Mouse (Mus musculus): Measurements from ENCODE around the gene Bmt2. TPM values are rescaled to one million over a fixed set of nuclear protein-coding genes. Genes with fewer than 3 reads are reported as not detected.

Bmt2 gene
- polyA plus RNA-seq, 1 experiment: 21.0 TPM

DNA sequence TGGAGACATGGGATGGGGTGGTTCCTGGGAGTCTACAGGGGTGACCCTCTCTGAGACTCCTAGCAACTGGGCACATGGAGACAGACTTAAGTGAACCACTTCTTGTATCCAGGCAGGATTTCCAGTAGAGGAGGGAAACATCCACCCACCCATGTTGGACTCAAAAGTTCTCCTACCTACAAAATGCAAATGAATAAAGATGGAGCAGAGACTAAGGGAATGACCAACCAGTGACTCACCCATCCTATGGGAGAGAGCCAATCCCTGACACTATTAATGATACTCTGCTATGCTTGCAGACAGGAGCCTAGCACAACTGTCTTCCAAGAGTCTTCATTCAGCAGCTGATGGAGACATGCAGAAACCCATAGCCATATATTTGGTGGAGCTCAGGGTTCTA lies 29.5 kb downstream of the Bmt2 start:
- no peak overlapping the region for H3K27ac ChIP-seq (ENCODE audit: insufficient read depth, low read length)
- no peak overlapping the region for H3K4me3 ChIP-seq (ENCODE audit: low read depth, low read length)
- no peaks in the 10 kb centered on the region for H3K36me3 ChIP-seq (ENCODE audit: control insufficient read depth, insufficient read depth, low read length, poor library complexity, severe bottlenecking)
- H3K27me3 ChIP-seq (ENCODE audit: control insufficient read depth, insufficient read depth, low read length, poor library complexity, severe bottlenecking): no peaks in the 10 kb centered on the region
- TF ChIP-seq EP300 (IDR thresholded peaks at IDR 0.05; ENCODE audit: insufficient read depth, low read depth, low read length): no peak
- TF ChIP-seq CTCF (IDR thresholded peaks at IDR 0.05; ENCODE audit: low read depth, low read length): no peak
- TF ChIP-seq POLR2A (IDR thresholded peaks at IDR 0.05; ENCODE audit: insufficient read depth, low read length): no peak
- H3K4me1 ChIP-seq (ENCODE audit: control insufficient read depth, insufficient read depth, low read length): no peaks in the 10 kb centered on the region
- H3K9ac ChIP-seq (ENCODE audit: low read depth, poor library complexity, severe bottlenecking): no peak overlapping the region
- no peaks in the 10 kb centered on the region for H3K9me3 ChIP-seq (replicated peaks; ENCODE audit: control insufficient read depth, insufficient read depth, low read length, poor library complexity, severe bottlenecking)

DNA sequence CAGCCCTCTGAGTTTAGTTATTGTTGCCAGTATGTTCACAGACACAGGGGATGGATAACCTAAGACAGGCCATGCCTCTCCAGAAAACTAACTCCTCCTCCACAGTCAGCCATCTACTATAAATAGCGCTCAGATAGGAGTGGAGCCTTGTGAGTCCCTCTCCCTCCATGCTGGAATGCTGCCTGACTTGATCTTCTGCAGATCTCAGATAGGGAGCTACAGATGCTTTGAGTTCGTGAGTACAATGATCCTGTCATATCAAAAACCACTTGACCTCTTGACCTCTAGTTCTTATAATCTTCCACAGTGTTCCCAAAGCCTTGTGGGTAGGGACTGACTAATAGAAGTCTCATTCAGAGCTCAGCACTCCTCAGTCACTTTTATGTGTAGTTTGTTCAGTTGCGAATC lies 41.2 kb downstream of the Bmt2 start:
- Histone ChIP-seq H3K9me3 (replicated peaks; ENCODE audit: control insufficient read depth, insufficient read depth, low read length, poor library complexity, severe bottlenecking) (no peaks in the 10 kb centered on the region), H3K9ac (ENCODE audit: low read depth, poor library complexity, severe bottlenecking) (no peak overlapping the region), H3K4me1 (ENCODE audit: control insufficient read depth, insufficient read depth, low read length) (no peaks in the 10 kb centered on the region), H3K27ac (ENCODE audit: insufficient read depth, low read length) (no peak overlapping the region), H3K4me3 (ENCODE audit: low read depth, low read length) (no peak overlapping the region), H3K36me3 (ENCODE audit: control insufficient read depth, insufficient read depth, low read length, poor library complexity, severe bottlenecking) (no peaks in the 10 kb centered on the region; the same call in 1 of the 2 replicates), H3K27me3 (ENCODE audit: control insufficient read depth, insufficient read depth, low read length, poor library complexity, severe bottlenecking) (no peaks in the 10 kb centered on the region)
- TF ChIP-seq EP300 (IDR thresholded peaks at IDR 0.05; ENCODE audit: insufficient read depth, low read depth, low read length): no peak
- no peak for TF ChIP-seq POLR2A (IDR thresholded peaks at IDR 0.05; ENCODE audit: insufficient read depth, low read length)
- TF ChIP-seq CTCF (IDR thresholded peaks at IDR 0.05; ENCODE audit: low read depth, low read length): no peak

DNA sequence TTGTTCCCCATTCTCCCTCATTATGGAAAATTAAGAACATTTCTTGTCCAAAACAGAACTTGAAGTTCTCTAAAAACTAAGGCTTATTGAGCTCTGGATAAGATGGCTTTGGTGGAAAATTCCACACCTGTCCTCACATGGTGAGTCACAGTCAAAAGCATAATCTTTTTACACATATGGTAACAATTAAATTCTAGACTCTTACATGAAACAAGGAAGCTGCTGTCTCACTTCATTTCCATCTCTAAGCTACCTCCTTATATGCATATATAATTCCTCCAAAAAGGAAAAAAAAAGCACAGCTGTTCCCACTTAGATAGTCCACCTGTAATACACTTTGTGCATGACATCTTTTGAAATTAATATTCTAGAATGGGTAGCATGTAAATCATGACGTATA lies 45.2 kb downstream of the Bmt2 start:
- H3K9me3 ChIP-seq (replicated peaks; ENCODE audit: control insufficient read depth, insufficient read depth, low read length, poor library complexity, severe bottlenecking): no peaks in the 10 kb centered on the region
- H3K27ac ChIP-seq (ENCODE audit: insufficient read depth, low read length): no peak overlapping the region
- no peaks in the 10 kb centered on the region for H3K27me3 ChIP-seq (ENCODE audit: control insufficient read depth, insufficient read depth, low read length, poor library complexity, severe bottlenecking)
- H3K4me3 ChIP-seq (ENCODE audit: low read depth, low read length): no peak overlapping the region
- no peak overlapping the region for H3K9ac ChIP-seq (ENCODE audit: low read depth, poor library complexity, severe bottlenecking)
- H3K36me3 ChIP-seq (ENCODE audit: control insufficient read depth, insufficient read depth, low read length, poor library complexity, severe bottlenecking): no peaks in the 10 kb centered on the region
- no peaks in the 10 kb centered on the region for H3K4me1 ChIP-seq (ENCODE audit: control insufficient read depth, insufficient read depth, low read length)
- TF ChIP-seq EP300 (IDR thresholded peaks at IDR 0.05; ENCODE audit: insufficient read depth, low read depth, low read length) (no peak), CTCF (IDR thresholded peaks at IDR 0.05; ENCODE audit: low read depth, low read length) (no peak), POLR2A (IDR thresholded peaks at IDR 0.05; ENCODE audit: insufficient read depth, low read length) (no peak)

DNA sequence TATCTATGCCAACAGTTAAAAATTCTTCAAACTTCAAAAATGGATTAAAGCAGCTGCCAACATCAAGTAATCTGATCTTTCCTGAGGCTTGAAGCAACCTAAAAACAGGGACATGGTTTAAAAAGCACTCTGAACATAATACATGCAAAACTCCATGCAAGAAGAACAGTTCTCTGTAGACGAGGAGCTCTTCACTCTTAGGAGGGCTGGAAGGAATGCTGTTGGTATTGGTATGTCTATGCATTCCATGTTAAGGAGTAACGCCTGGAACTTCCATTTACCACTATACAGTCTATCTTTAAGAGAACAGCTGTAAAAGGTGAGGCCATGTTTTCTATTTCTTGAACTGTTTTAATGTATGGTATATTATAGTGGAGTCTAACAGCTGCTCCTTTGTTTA lies 47.2 kb downstream of the Bmt2 start:
- Histone ChIP-seq H3K4me1 (ENCODE audit: control insufficient read depth, insufficient read depth, low read length) (no peaks in the 10 kb centered on the region), H3K27me3 (ENCODE audit: control insufficient read depth, insufficient read depth, low read length, poor library complexity, severe bottlenecking) (no peaks in the 10 kb centered on the region), H3K4me3 (ENCODE audit: low read depth, low read length) (no peak overlapping the region), H3K9me3 (replicated peaks; ENCODE audit: control insufficient read depth, insufficient read depth, low read length, poor library complexity, severe bottlenecking) (no peaks in the 10 kb centered on the region), H3K36me3 (ENCODE audit: control insufficient read depth, insufficient read depth, low read length, poor library complexity, severe bottlenecking) (no peaks in the 10 kb centered on the region), H3K27ac (ENCODE audit: insufficient read depth, low read length) (no peak overlapping the region), H3K9ac (ENCODE audit: low read depth, poor library complexity, severe bottlenecking) (no peak overlapping the region)
- TF ChIP-seq POLR2A (IDR thresholded peaks at IDR 0.05; ENCODE audit: insufficient read depth, low read length) (no peak), EP300 (IDR thresholded peaks at IDR 0.05; ENCODE audit: insufficient read depth, low read depth, low read length) (no peak), CTCF (IDR thresholded peaks at IDR 0.05; ENCODE audit: low read depth, low read length) (no peak)

DNA sequence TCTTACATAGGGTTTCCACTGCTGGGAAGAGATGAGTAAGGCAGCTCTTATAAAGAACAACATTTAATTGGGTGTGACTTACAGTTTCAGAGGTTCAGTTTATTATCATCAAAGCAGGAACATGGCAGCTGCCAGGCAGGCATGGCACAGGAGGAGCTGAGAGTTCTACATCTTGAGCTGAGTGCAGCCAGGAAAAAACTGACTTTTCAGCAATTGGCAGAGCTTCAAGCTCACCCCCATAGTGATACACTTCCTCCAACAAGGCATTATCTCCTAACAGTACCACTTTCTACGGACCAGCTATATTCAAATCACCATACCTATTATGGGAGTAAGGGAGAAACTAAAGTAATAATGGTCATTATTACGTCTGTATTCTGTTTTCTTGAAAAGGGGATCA lies 58.1 kb downstream of the Bmt2 start:
- Histone ChIP-seq H3K36me3 (ENCODE audit: control insufficient read depth, insufficient read depth, low read length, poor library complexity, severe bottlenecking) (no peaks in the 10 kb centered on the region), H3K27ac (ENCODE audit: insufficient read depth, low read length) (no peak overlapping the region), H3K4me1 (ENCODE audit: control insufficient read depth, insufficient read depth, low read length) (no peaks in the 10 kb centered on the region), H3K4me3 (ENCODE audit: low read depth, low read length) (no peak overlapping the region), H3K27me3 (ENCODE audit: control insufficient read depth, insufficient read depth, low read length, poor library complexity, severe bottlenecking) (no peaks in the 10 kb centered on the region), H3K9me3 (replicated peaks; ENCODE audit: control insufficient read depth, insufficient read depth, low read length, poor library complexity, severe bottlenecking) (no peaks in the 10 kb centered on the region), H3K9ac (ENCODE audit: low read depth, poor library complexity, severe bottlenecking) (no peak overlapping the region)
- TF ChIP-seq POLR2A (IDR thresholded peaks at IDR 0.05; ENCODE audit: insufficient read depth, low read length): no peak
- TF ChIP-seq CTCF (IDR thresholded peaks at IDR 0.05; ENCODE audit: low read depth, low read length): no peak
- no peak for TF ChIP-seq EP300 (IDR thresholded peaks at IDR 0.05; ENCODE audit: insufficient read depth, low read depth, low read length)

DNA sequence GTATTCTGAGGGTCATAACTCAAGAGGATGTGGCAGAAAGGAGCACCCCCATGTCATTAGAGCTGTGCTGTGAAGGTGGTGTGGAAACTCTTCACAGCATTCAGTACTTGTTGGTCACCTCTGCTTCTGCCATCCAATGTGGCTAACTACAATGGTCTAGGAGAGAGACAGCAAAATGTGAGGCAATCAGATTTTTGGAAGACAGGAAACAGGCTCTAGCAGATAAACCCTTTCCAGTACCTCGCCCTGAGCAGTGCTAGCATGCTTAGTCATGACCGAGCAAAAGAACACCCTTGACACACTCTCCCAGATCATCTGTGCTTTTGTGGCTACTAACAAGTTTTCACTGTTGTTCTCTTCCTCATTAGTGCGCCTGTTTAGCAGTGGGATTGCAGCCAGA lies 60.7 kb downstream of the Bmt2 start:
- no peaks in the 10 kb centered on the region for H3K9me3 ChIP-seq (replicated peaks; ENCODE audit: control insufficient read depth, insufficient read depth, low read length, poor library complexity, severe bottlenecking)
- H3K9ac ChIP-seq (ENCODE audit: low read depth, poor library complexity, severe bottlenecking): no peak overlapping the region
- no peak overlapping the region for H3K27ac ChIP-seq (ENCODE audit: insufficient read depth, low read length)
- no peaks in the 10 kb centered on the region for H3K27me3 ChIP-seq (ENCODE audit: control insufficient read depth, insufficient read depth, low read length, poor library complexity, severe bottlenecking)
- TF ChIP-seq POLR2A (IDR thresholded peaks at IDR 0.05; ENCODE audit: insufficient read depth, low read length) (no peak), CTCF (IDR thresholded peaks at IDR 0.05; ENCODE audit: low read depth, low read length) (no peak), EP300 (IDR thresholded peaks at IDR 0.05; ENCODE audit: insufficient read depth, low read depth, low read length) (no peak)
- H3K4me3 ChIP-seq (ENCODE audit: low read depth, low read length): no peak overlapping the region
- H3K4me1 ChIP-seq (ENCODE audit: control insufficient read depth, insufficient read depth, low read length): no peaks in the 10 kb centered on the region
- H3K36me3 ChIP-seq (ENCODE audit: control insufficient read depth, insufficient read depth, low read length, poor library complexity, severe bottlenecking): no peaks in the 10 kb centered on the region
